Mouse (Mus musculus): Measurements from ENCODE around the gene Edaradd. TPM values are rescaled to one million over a fixed set of nuclear protein-coding genes. Genes with fewer than 3 reads are reported as not detected.

Gene Edaradd
- polyA plus RNA-seq (2015; fragmentation: Nextera tagmentation; extraction: Ambion mirVana): 0.06 TPM in 2 replicates

DNA sequence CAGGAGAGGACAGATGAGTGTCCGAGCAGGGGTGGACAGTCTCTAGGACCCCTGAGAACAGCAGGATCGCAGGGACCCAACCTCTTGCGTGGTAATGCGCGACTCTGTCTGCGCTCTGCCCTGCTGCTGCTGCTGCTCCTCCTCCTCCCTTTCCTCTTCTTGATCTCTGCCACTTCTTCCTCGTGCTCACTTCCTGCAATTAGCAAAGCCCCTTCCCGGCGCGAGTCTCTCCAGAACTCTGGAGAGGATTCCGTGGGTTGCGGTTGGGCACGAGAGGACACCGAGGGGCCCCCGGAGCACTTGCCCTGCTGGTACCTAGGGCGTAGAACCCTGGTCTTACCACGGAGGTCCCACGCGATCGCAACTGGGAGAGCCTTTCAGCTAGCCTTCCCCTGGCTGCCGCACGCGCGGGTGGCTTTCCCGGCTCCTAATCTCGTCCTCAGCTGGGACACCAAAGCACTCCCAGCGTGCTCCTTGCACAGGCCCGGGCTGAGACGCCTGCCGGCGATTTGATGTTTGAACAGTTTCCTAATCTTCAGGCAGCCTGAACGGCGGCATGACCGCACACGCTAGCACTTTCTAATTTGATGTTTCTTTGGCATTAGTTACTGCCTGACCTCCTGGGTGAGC is at the start of gene Edaradd:
Edaradd (minus strand) TSS at position 484 of the 630 bp plus-strand sequence.
- DNase-seq (no peak), ATAC-seq (ENCODE audit: low read depth) (peak; percentile 51; the same call in 1 of the 2 replicates)
- Histone ChIP-seq H3K36me3 (no peaks in the 10 kb centered on the region), H3K4me1 (replicated peaks) (0 out of 2 replicates have a peak, but pooled peaks cover 4% of the 10 kb centered on the region), H3K9ac (peak within 1 kb of the TSS; percentile 43; the same call in 1 of the 2 replicates), H3K9me3 (replicated peaks) (no peaks in the 10 kb centered on the region), H3K27ac (no peak within 1 kb of the TSS), H3K27me3 (peaks cover 41% of the 10 kb centered on the region), H3K4me3 (replicated peaks) (peak within 1 kb of the TSS; percentile 51), H3K4me2 (peak within 1 kb of the TSS; percentile 66)
- under 1% methylated on average over 35 of the region's 35 CpGs for WGBS (ENCODE audit: insufficient replicate concordance)

- H3K9ac ChIP-seq: no peak overlapping the region
- no peaks in the 10 kb centered on the region for H3K36me3 ChIP-seq
- H3K4me2 ChIP-seq: no peak overlapping the region
- DNase-seq: no peak
- 58% methylated on average over 7 of the region's 7 CpGs for WGBS (ENCODE audit: insufficient replicate concordance)
- peaks cover 17% of the 10 kb centered on the region for H3K27me3 ChIP-seq
- no peak overlapping the region for H3K27ac ChIP-seq
- no peak for ATAC-seq (ENCODE audit: low read depth)
- no peaks in the 10 kb centered on the region for H3K9me3 ChIP-seq (replicated peaks)
- H3K4me1 ChIP-seq (replicated peaks): peaks cover 12% of the 10 kb centered on the region
- no peak overlapping the region for H3K4me3 ChIP-seq (replicated peaks)
Observed at GRCm38 (mm10) chr13:12569741-12570140, 49.5 kb upstream of the Edaradd start.

DNA sequence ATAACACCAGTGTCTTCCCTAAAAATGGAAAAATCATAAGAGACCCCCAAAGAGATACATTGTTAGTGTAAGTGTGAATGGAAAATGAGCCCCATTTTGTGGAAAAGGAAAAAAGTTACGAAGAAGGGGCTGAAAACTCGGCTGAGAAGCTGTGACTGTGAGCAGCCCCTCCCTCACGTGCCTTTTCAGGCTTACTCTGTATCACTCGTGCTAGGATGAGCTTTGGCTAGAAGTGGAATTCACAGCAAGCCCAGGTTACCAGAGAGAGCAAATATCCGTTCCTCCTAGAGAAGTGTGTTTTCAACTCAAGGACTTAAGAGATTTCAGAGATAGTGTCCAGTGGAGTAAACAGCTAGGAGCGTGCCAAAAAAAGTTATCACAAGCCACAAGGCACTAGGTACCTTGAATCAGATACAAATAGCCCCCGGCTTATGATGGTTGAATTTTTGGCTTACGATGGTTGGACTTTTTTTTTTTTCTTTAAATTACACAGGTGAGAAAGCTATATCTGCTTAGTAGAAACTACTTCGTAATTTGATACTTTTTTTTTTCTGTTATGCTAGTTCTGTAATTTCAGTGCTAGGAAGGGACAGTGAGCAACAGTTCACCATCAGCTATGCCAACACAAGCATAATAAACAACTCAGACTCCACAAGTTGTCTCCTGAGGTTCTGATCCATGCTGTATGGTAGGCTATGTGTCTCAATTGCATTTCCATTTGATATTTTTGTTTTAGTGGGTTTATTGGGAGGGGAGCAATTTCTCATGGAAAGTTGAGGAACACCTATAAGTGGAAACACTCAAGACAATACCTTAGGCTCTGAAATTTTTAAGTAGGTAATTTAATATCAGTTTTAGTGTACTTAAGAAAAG is 48.6 kb upstream of the Edaradd start:
- Histone ChIP-seq H3K27me3 (peaks cover 17% of the 10 kb centered on the region), H3K36me3 (no peaks in the 10 kb centered on the region), H3K9ac (no peak overlapping the region), H3K9me3 (replicated peaks) (no peaks in the 10 kb centered on the region), H3K4me3 (replicated peaks) (no peak overlapping the region), H3K4me2 (no peak overlapping the region), H3K4me1 (replicated peaks) (peaks cover 12% of the 10 kb centered on the region), H3K27ac (no peak overlapping the region)
- WGBS (ENCODE audit: insufficient replicate concordance): 51% methylated on average over 9 of the region's 9 CpGs
- DNase-seq (no peak), ATAC-seq (ENCODE audit: low read depth) (no peak)

GRCm38 (mm10) chr13:12567936-12568335 is 47.7 kb upstream of the Edaradd start:
- DNase-seq (no peak), ATAC-seq (ENCODE audit: low read depth) (no peak)
- Histone ChIP-seq H3K36me3 (no peaks in the 10 kb centered on the region), H3K27me3 (peaks cover 17% of the 10 kb centered on the region), H3K4me1 (replicated peaks) (peaks cover 12% of the 10 kb centered on the region), H3K27ac (no peak overlapping the region), H3K9me3 (replicated peaks) (no peaks in the 10 kb centered on the region), H3K4me2 (no peak overlapping the region), H3K4me3 (replicated peaks) (no peak overlapping the region), H3K9ac (no peak overlapping the region)
- 47% methylated on average over 1 of the region's 1 CpGs for WGBS (ENCODE audit: insufficient replicate concordance)

GRCm38 (mm10) chr13:12565621-12566390 is 45.6 kb upstream of the Edaradd start, which contains the start of gene Ero1lb:
Ero1lb (plus strand) TSS chr13:12565874.
- H3K4me3 ChIP-seq (replicated peaks): peak within 1 kb of the TSS; percentile 77
- H3K4me2 ChIP-seq: peak within 1 kb of the TSS; percentile 96
- no peaks in the 10 kb centered on the region for H3K9me3 ChIP-seq (replicated peaks)
- ATAC-seq (ENCODE audit: low read depth) (peak; percentile 96), DNase-seq (peak; percentile 93)
- no peak within 1 kb of the TSS for H3K27ac ChIP-seq
- H3K9ac ChIP-seq: peak within 1 kb of the TSS; percentile 74
- H3K4me1 ChIP-seq (replicated peaks): peaks cover 12% of the 10 kb centered on the region
- no peaks in the 10 kb centered on the region for H3K36me3 ChIP-seq
- peaks cover 17% of the 10 kb centered on the region for H3K27me3 ChIP-seq
- whole genome bisulfite sequencing (ENCODE audit: insufficient replicate concordance): under 1% methylated on average over 73 of the region's 73 CpGs

GRCm38 (mm10) chr13:12562256-12562655 is 42.0 kb upstream of the Edaradd start:
- no peak overlapping the region for H3K4me2 ChIP-seq
- no peak overlapping the region for H3K27ac ChIP-seq
- peaks cover 12% of the 10 kb centered on the region for H3K4me1 ChIP-seq (replicated peaks)
- DNase-seq (no peak), ATAC-seq (ENCODE audit: low read depth) (no peak)
- 63% methylated on average over 4 of the region's 4 CpGs for WGBS (ENCODE audit: insufficient replicate concordance)
- no peaks in the 10 kb centered on the region for H3K36me3 ChIP-seq
- no peak overlapping the region for H3K4me3 ChIP-seq (replicated peaks)
- no peak overlapping the region for H3K9ac ChIP-seq
- H3K27me3 ChIP-seq: peaks cover 13% of the 10 kb centered on the region
- H3K9me3 ChIP-seq (replicated peaks): no peaks in the 10 kb centered on the region

GRCm38 (mm10) chr13:12561729-12562128 is 41.5 kb upstream of the Edaradd start:
- Histone ChIP-seq H3K27ac (no peak overlapping the region), H3K9ac (no peak overlapping the region), H3K27me3 (peaks cover 8% of the 10 kb centered on the region), H3K4me3 (replicated peaks) (no peak overlapping the region), H3K4me1 (replicated peaks) (peaks cover 12% of the 10 kb centered on the region), H3K4me2 (no peak overlapping the region), H3K36me3 (no peaks in the 10 kb centered on the region), H3K9me3 (replicated peaks) (no peaks in the 10 kb centered on the region)
- WGBS (ENCODE audit: insufficient replicate concordance): 66% methylated on average over 2 of the region's 2 CpGs
- no peak for ATAC-seq (ENCODE audit: low read depth)
- DNase-seq: no peak

DNA sequence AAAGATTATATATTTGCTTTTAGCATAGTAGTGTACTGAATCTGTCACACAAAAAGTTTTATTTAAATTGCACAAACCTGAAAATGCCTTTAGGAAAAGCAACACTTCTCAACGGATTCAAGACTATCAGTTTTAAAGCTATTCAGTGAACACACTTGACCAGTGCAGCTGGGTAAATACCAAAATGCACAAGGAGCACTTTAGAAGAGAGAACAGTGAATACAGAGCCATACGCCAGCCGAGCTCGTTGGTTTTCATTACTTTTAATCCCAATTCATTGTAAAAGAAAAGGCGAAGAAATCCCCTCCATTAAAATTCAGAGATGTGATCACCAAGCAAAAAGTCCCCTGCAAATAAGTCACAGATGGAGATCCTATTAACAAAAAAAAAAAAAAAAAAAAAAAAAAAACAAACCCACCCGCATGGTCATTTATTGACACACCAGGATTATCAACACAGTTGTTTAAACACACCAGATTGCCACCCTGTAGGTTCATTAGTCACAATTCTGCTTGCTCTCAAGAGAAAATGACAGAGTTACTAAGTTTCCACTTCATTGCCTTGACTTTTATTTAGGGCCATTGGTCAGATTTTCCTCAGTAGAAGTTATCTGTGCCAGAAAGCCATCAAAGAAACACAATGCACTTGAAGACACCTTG is 39.4 kb upstream of the Edaradd start:
- Histone ChIP-seq H3K9ac (no peak overlapping the region), H3K27me3 (no peaks in the 10 kb centered on the region), H3K4me3 (replicated peaks) (no peak overlapping the region), H3K4me2 (no peak overlapping the region), H3K36me3 (no peaks in the 10 kb centered on the region), H3K9me3 (replicated peaks) (no peaks in the 10 kb centered on the region), H3K27ac (no peak overlapping the region), H3K4me1 (replicated peaks) (no peaks in the 10 kb centered on the region)
- WGBS (ENCODE audit: insufficient replicate concordance): 62% methylated on average over 6 of the region's 6 CpGs
- DNase-seq: no peak
- no peak for ATAC-seq (ENCODE audit: low read depth)

DNA sequence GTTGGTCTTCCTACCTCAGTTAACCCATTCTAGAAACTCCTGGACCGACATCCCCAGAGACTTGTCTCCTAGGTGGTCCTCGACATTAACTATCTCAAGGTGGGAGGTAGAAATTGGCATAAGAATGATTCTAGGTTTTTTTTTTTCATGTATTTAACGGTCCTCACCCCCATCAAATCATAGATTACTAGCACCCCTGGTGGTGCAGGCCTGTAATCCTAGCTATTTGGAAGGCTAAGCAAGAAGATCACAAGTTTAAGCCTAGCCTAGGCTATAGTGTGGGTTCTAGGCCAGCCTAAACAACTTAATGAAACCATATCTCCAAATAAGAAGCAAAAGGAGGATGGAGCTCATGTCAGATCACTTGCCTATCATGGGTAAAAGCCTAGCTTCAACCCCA is 38.8 kb upstream of the Edaradd start:
- H3K4me1 ChIP-seq (replicated peaks): no peaks in the 10 kb centered on the region
- WGBS (ENCODE audit: insufficient replicate concordance): 48% methylated on average over 3 of the region's 3 CpGs
- H3K4me3 ChIP-seq (replicated peaks): no peak overlapping the region
- H3K4me2 ChIP-seq: no peak overlapping the region
- no peak for ATAC-seq (ENCODE audit: low read depth)
- H3K27me3 ChIP-seq: no peaks in the 10 kb centered on the region
- H3K27ac ChIP-seq: no peak overlapping the region
- no peaks in the 10 kb centered on the region for H3K36me3 ChIP-seq
- no peaks in the 10 kb centered on the region for H3K9me3 ChIP-seq (replicated peaks)
- no peak for DNase-seq
- no peak overlapping the region for H3K9ac ChIP-seq

- DNase-seq: no peak
- no peak for ATAC-seq (ENCODE audit: low read depth)
- Histone ChIP-seq H3K4me2 (no peak overlapping the region), H3K27ac (no peak overlapping the region), H3K4me1 (replicated peaks) (no peaks in the 10 kb centered on the region), H3K4me3 (replicated peaks) (no peak overlapping the region), H3K36me3 (no peaks in the 10 kb centered on the region), H3K9me3 (replicated peaks) (no peaks in the 10 kb centered on the region), H3K27me3 (no peaks in the 10 kb centered on the region), H3K9ac (no peak overlapping the region)
- 42% methylated on average over 4 of the region's 4 CpGs for WGBS (ENCODE audit: insufficient replicate concordance)
Observed at GRCm38 (mm10) chr13:12554211-12554610, 34.0 kb upstream of the Edaradd start.
